In genomic region chr14:54435194-54435918, GRCm38 (mm10) we compare ENCODE assay signal across 24 mouse cellular contexts. TPM values are rescaled to one million over a fixed set of nuclear protein-coding genes. Genes with fewer than 3 reads are reported as not detected.
DNase-seq lines count a peak whose midpoint lies in the region; ATAC-seq and TF ChIP-seq lines count a peak whose summit lies in the region.
"Had no signal": no experiment of that assay in that cellular context is flagged by ENCODE, and none has a peak within 500 bp of the region (broad histone marks: within the 10 kb centered on the region; RNA-seq: fewer than 3 reads in every experiment).

No protein-coding gene starts in this region.

- peak; percentile 53 for DNase-seq in adrenal gland, adult 2 months
- DNase-seq in adrenal gland, postnatal 4 days (ENCODE audit: low spot score in 2 of 2): no peak
- no peak for DNase-seq in midbrain, embryonic 10.5 days (ENCODE audit: low spot score)
- DNase-seq in midbrain, postnatal 0 days (ENCODE audit: low spot score): no peak
- DNase-seq in 3134 (ENCODE audit: extremely low read depth, insufficient read length, low spot score) (peak; percentile 78), NIH3T3 (ENCODE audit: low read depth) (peak; percentile 76)
- no peak for DNase-seq in layer of hippocampus, adult 8-10 months (ENCODE audit: low spot score in 2 of 2)
- DNase-seq in layer of hippocampus, postnatal 25 days (ENCODE audit: extremely low spot score in 1 of 2, low spot score in 1 of 2): no peak
- DNase-seq: adrenal gland, postnatal 36 days; cerebellum, adult 18-20 months; cerebellum, postnatal 25 days; gastrocnemius, postnatal 10 days; heart, adult 18-20 months; heart, postnatal 4 days; kidney, adult 11 months; lung, postnatal 14 days had no signal

- peaks cover 63% of the 10 kb centered on the region for H3K4me1 ChIP-seq in midbrain, embryonic 10.5 days
- no peaks in the 10 kb centered on the region for H3K4me1 ChIP-seq in midbrain, postnatal 0 days (ENCODE audit: insufficient read depth, low read length)

- WGBS in midbrain, embryonic 10.5 days: 87% methylated on average over 11 of the region's 11 CpGs
- WGBS in midbrain, postnatal 0 days: 86% methylated on average over 11 of the region's 11 CpGs

- no peak overlapping the region for H3K4me3 ChIP-seq in midbrain, embryonic 10.5 days
- no peak overlapping the region for H3K4me3 ChIP-seq in midbrain, postnatal 0 days (ENCODE audit: low read depth, low read length)
- H3K4me3 ChIP-seq: forebrain, embryonic 12.5 days; hindbrain, embryonic 15.5 days; liver, embryonic 15.5 days; megakaryocyte, embryonic 14.5 days; neural tube, embryonic 12.5 days had no signal

- H3K9ac ChIP-seq in midbrain, postnatal 0 days (replicated peaks; ENCODE audit: low read length, poor library complexity, severe bottlenecking): no peak overlapping the region
- H3K9ac ChIP-seq: forebrain, embryonic 12.5 days; hindbrain, embryonic 15.5 days; limb, embryonic 15.5 days; liver, embryonic 15.5 days; neural tube, embryonic 12.5 days had no signal

- peaks cover 22% of the 10 kb centered on the region for H3K27me3 ChIP-seq in midbrain, embryonic 10.5 days (ENCODE audit: low read depth, poor library complexity, severe bottlenecking)
- H3K27me3 ChIP-seq in midbrain, postnatal 0 days (ENCODE audit: insufficient read depth, low read length): no peaks in the 10 kb centered on the region
- H3K27me3 ChIP-seq: limb, embryonic 15.5 days had no signal

- peaks cover 51% of the 10 kb centered on the region for H3K36me3 ChIP-seq in midbrain, embryonic 10.5 days
- H3K36me3 ChIP-seq in midbrain, postnatal 0 days (ENCODE audit: insufficient read depth, low read length): peaks cover 3% of the 10 kb centered on the region; the same call in 1 of the 2 replicates
- H3K36me3 ChIP-seq: hindbrain, embryonic 15.5 days had no signal

- H3K9me3 ChIP-seq in midbrain, embryonic 10.5 days (replicated peaks): no peaks in the 10 kb centered on the region
- H3K9me3 ChIP-seq in midbrain, postnatal 0 days (ENCODE audit: low read length): no peaks in the 10 kb centered on the region
- H3K9me3 ChIP-seq: forebrain, embryonic 12.5 days; hindbrain, embryonic 15.5 days; limb, embryonic 15.5 days; liver, embryonic 15.5 days; neural tube, embryonic 12.5 days had no signal

- no peak overlapping the region for H3K4me2 ChIP-seq in midbrain, postnatal 0 days (ENCODE audit: low read depth, low read length, poor library complexity, severe bottlenecking)
- H3K4me2 ChIP-seq: forebrain, embryonic 12.5 days; liver, embryonic 15.5 days; neural tube, embryonic 12.5 days had no signal

- no peak for ATAC-seq in midbrain, postnatal 0 days (ENCODE audit: low FRiP score)
- ATAC-seq: activated CD4-positive, CD25-positive, alpha-beta regulatory T cell, adult 4 months had no signal

- 0 out of 2 replicates have a peak overlapping the region, but pooled peaks have one; percentile 13 for H3K27ac ChIP-seq in midbrain, embryonic 10.5 days (replicated peaks)
- no peak overlapping the region for H3K27ac ChIP-seq in midbrain, postnatal 0 days (ENCODE audit: low read depth, low read length)
- H3K27ac ChIP-seq: forebrain, embryonic 12.5 days; hindbrain, embryonic 15.5 days; kidney, postnatal 0 days; limb, embryonic 15.5 days; liver, embryonic 15.5 days; neural tube, embryonic 12.5 days had no signal

- TF ChIP-seq CTCF in midbrain, postnatal 0 days (IDR thresholded peaks at IDR 0.05): no peak

RNA-seq across cellular contexts. Expression of gene Mmp14, which starts 3.9 kb away (rescaled TPM):
- 10 to 100 TPM; 36.2 to 39.9 TPM for total RNA-seq in adrenal gland, adult 2 months (2021)
- polyA plus RNA-seq in adrenal gland, adult 2 months (2012; rRNA removed): 173 and 192 TPM in 2 replicates
- 100 to 1,000 TPM; 215 to 216 TPM for total RNA-seq in adrenal gland, postnatal 4 days (2021)
- 56.0 and 70.5 TPM in 2 replicates for polyA plus RNA-seq in midbrain, embryonic 10.5 days (2016; fragmentation: Nextera tagmentation; extraction: Ambion mirVana)
- 46.4 and 48.9 TPM in 2 replicates for total RNA-seq in midbrain, postnatal 0 days (2014; rRNA removed)
- polyA plus RNA-seq in midbrain, postnatal 0 days (2015; fragmentation: Nextera tagmentation; extraction: Ambion mirVana): 40.6 and 41.8 TPM in 2 replicates
- 10 to 100 TPM; 10.3 to 16.0 (median 13.4) TPM for total RNA-seq in layer of hippocampus, adult 8-10 months (2022)
- total RNA-seq in layer of hippocampus, postnatal 25 days (2021): 10 to 100 TPM; 15.8 to 21.2 TPM

RNA-seq across cellular contexts. Expression of gene Mrpl52, which starts 8.6 kb away (rescaled TPM):
- total RNA-seq in adrenal gland, adult 2 months (2021): 100 to 1,000 TPM; 162 to 202 TPM
- polyA plus RNA-seq in adrenal gland, adult 2 months (2012; rRNA removed): 2,091 and 3,081 TPM in 2 replicates
- total RNA-seq in adrenal gland, postnatal 4 days (2021): 100 to 1,000 TPM; 219 to 235 TPM
- 205 and 211 TPM in 2 replicates for polyA plus RNA-seq in midbrain, embryonic 10.5 days (2016; fragmentation: Nextera tagmentation; extraction: Ambion mirVana)
- total RNA-seq in midbrain, postnatal 0 days (2014; rRNA removed): 98.6 and 104 TPM in 2 replicates
- polyA plus RNA-seq in midbrain, postnatal 0 days (2015; fragmentation: Nextera tagmentation; extraction: Ambion mirVana): 296 and 303 TPM in 2 replicates
- total RNA-seq in layer of hippocampus, adult 8-10 months (2022): 100 to 1,000 TPM in 2 of 4 experiments, 10 to 100 TPM in 2; 88.3 to 116 (median 96.6) TPM
- total RNA-seq in layer of hippocampus, postnatal 25 days (2021): 100 to 1,000 TPM; 112 TPM

RNA-seq across cellular contexts. Expression of gene Slc7a7, which starts 17.8 kb away (rescaled TPM):
- 1 to 10 TPM; 2.8 to 3.9 TPM for total RNA-seq in adrenal gland, adult 2 months (2021)
- polyA plus RNA-seq in adrenal gland, adult 2 months (2012; rRNA removed): 3.7 and 4.2 TPM in 2 replicates
- total RNA-seq in adrenal gland, postnatal 4 days (2021): 10 to 100 TPM in 1 of 2 experiments, 1 to 10 TPM in 1; 8.0 to 18.2 TPM
- polyA plus RNA-seq in midbrain, embryonic 10.5 days (2016; fragmentation: Nextera tagmentation; extraction: Ambion mirVana): 4.5 and 5.9 TPM in 2 replicates
- 3.9 and 7.7 TPM in 2 replicates for total RNA-seq in midbrain, postnatal 0 days (2014; rRNA removed)
- polyA plus RNA-seq in midbrain, postnatal 0 days (2015; fragmentation: Nextera tagmentation; extraction: Ambion mirVana): 2.4 and 2.9 TPM in 2 replicates
- 1 to 10 TPM; 2.0 to 6.5 (median 3.3) TPM for total RNA-seq in layer of hippocampus, adult 8-10 months (2022)
- 1 to 10 TPM; 1.5 to 1.9 TPM for total RNA-seq in layer of hippocampus, postnatal 25 days (2021)

RNA-seq across cellular contexts. Expression of gene Lrp10, which starts 28.6 kb away (rescaled TPM):
- 100 to 1,000 TPM; 116 to 139 TPM for total RNA-seq in adrenal gland, adult 2 months (2021)
- 262 and 276 TPM in 2 replicates for polyA plus RNA-seq in adrenal gland, adult 2 months (2012; rRNA removed)
- total RNA-seq in adrenal gland, postnatal 4 days (2021): 10 to 100 TPM; 77.0 to 88.0 TPM
- 25.1 and 26.0 TPM in 2 replicates for polyA plus RNA-seq in midbrain, embryonic 10.5 days (2016; fragmentation: Nextera tagmentation; extraction: Ambion mirVana)
- 40.2 and 42.1 TPM in 2 replicates for total RNA-seq in midbrain, postnatal 0 days (2014; rRNA removed)
- polyA plus RNA-seq in midbrain, postnatal 0 days (2015; fragmentation: Nextera tagmentation; extraction: Ambion mirVana): 29.7 and 31.9 TPM in 2 replicates
- total RNA-seq in layer of hippocampus, adult 8-10 months (2022): 10 to 100 TPM; 32.0 to 44.8 (median 36.7) TPM
- total RNA-seq in layer of hippocampus, postnatal 25 days (2021): 10 to 100 TPM; 32.1 to 34.6 TPM

RNA-seq across cellular contexts. Expression of gene Rem2, which starts 40.5 kb away (rescaled TPM):
- total RNA-seq in adrenal gland, adult 2 months (2021): under 1 TPM; 0.29 to 0.45 TPM
- 0.40 and 0.49 TPM in 2 replicates for polyA plus RNA-seq in adrenal gland, adult 2 months (2012; rRNA removed)
- total RNA-seq in adrenal gland, postnatal 4 days (2021): 1 to 10 TPM; 1.6 to 2.3 TPM
- 18.6 and 29.8 TPM in 2 replicates for polyA plus RNA-seq in midbrain, embryonic 10.5 days (2016; fragmentation: Nextera tagmentation; extraction: Ambion mirVana)
- total RNA-seq in midbrain, postnatal 0 days (2014; rRNA removed): 35.6 and 47.4 TPM in 2 replicates
- 33.0 and 34.0 TPM in 2 replicates for polyA plus RNA-seq in midbrain, postnatal 0 days (2015; fragmentation: Nextera tagmentation; extraction: Ambion mirVana)
- total RNA-seq in layer of hippocampus, adult 8-10 months (2022): 10 to 100 TPM; 15.7 to 25.1 (median 18.7) TPM
- 10 to 100 TPM; 22.6 to 23.0 TPM for total RNA-seq in layer of hippocampus, postnatal 25 days (2021)
- total RNA-seq: heart, adult 18-20 months had no signal

Comparison
In these comparisons a context has a peak if more than half of its experiments do, and no peak if none do; other contexts are left out.
1. DNase-seq: peak in adrenal gland, adult 2 months (single experiment), 3134 (single experiment) and NIH3T3 (single experiment); none in adrenal gland, postnatal 4 days (0 of 2), midbrain, embryonic 10.5 days (single experiment), midbrain, postnatal 0 days (single experiment), layer of hippocampus, adult 8-10 months (0 of 2) and layer of hippocampus, postnatal 25 days (0 of 2).